Mouse (Mus musculus) retina, postnatal 1 day (tissue): ENCODE measurements at regions not wholly inside any gene's neighbourhood (a gene's known extent, or its start where the extent isn't known, plus 50 kb on each side); places are given as distances from the start of the nearest gene placed in this dataset.
A peak's percentile ranks its signal among the peaks of the same experiment; 100 is the strongest.

Experiments
- DNase-seq: peaks from one replicate; pipeline ENCODE4 v3.0.0-alpha.2; 2012

GRCm38 (mm10) chr7:84800966-84801365 lies 52.4 kb upstream of the Olfr291 start:
- DNase-seq = no peak

GRCm38 (mm10) chr7:84794655-84795054 lies 58.7 kb upstream of the Olfr291 start:
- peak; percentile 38 for DNase-seq

- DNase-seq = peak; percentile 88
Measured at GRCm38 (mm10) chr7:84779276-84779825, 74.0 kb upstream of the Olfr291 start.

GRCm38 (mm10) chr7:84777696-84778095 lies 75.7 kb upstream of the Olfr291 start:
- DNase-seq = no peak

- DNase-seq = no peak
Measured at GRCm38 (mm10) chr7:84756261-84756660, 66.5 kb upstream of the Zfand6 start.

- DNase-seq = no peak
Measured at GRCm38 (mm10) chr7:84753361-84753760, 63.6 kb upstream of the Zfand6 start.

DNA sequence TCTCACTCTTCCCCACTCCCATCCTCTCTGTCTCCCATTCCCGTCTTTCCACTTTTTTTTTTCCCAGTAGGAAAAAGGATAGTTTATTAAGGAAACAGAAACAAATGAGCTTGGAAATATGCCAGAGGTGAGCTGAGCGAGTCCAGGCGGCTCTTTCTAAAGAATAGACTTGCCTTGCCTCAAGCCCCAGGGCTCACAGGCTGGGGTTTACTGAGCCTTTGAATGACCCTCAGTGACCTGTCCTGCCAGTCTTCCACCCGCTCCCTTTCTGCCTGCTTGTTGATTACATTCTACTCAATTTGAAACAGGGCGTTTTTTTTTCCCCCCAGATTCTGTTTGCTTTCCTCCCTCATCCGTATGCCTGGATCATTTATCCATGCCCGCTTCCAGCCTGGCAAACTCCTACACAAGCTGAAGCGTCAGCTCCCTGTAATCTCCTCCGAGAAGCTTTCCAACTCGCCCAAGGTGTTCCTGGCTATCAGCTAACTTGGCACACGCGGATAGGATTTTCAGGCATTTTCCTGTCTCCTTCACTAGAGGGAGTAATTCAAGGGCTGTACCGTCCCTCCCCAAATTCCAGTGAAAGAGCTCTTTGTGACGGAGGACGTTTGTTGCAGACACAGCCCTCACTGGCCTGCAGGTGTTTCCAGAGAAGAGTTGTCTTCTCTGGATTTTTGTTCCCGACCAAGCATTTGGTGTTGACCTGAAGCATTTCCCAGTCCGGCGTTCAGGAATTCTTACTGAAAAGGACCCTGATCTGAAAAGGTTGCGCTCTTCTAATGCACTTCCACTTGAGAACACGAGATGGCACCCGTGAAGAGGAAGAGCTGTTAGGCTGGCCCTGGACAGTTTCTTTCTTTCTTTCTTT lies 59.9 kb upstream of the Zfand6 start:
- DNase-seq = peak; percentile 84

- DNase-seq = no peak
Measured at GRCm38 (mm10) chr7:84747847-84748246, 58.1 kb upstream of the Zfand6 start.

GRCm38 (mm10) chr7:84744321-84745070 lies 54.7 kb upstream of the Zfand6 start:
- no peak for DNase-seq

- DNase-seq = peak; percentile 44
Measured at GRCm38 (mm10) chr7:84739965-84740390, 50.2 kb upstream of the Zfand6 start.
